Mouse (Mus musculus): ENCODE data around the gene Zbtb3.

Zbtb3 gene

GRCm38 (mm10) chr19:8839908-8840791 lies 37.8 kb downstream of the Zbtb3 start:
- DNase-seq (ENCODE audit: extremely low read depth, low read depth, low spot score): no peak

- DNase-seq (ENCODE audit: extremely low read depth, low read depth, low spot score): no peak
These were observed 38.7 kb downstream of the Zbtb3 start for GRCm38 (mm10) chr19:8841012-8841411.

- no peak for DNase-seq (ENCODE audit: extremely low read depth, low read depth, low spot score)
These were observed 40.6 kb downstream of the Zbtb3 start for GRCm38 (mm10) chr19:8842961-8843360.

- DNase-seq (ENCODE audit: extremely low read depth, low read depth, low spot score): peak; percentile 98
These were observed 42.2 kb downstream of the Zbtb3 start for GRCm38 (mm10) chr19:8844371-8845129.

GRCm38 (mm10) chr19:8848356-8848755 lies 46.0 kb downstream of the Zbtb3 start:
- no peak for DNase-seq (ENCODE audit: extremely low read depth, low read depth, low spot score)

GRCm38 (mm10) chr19:8850402-8850901 lies 48.1 kb downstream of the Zbtb3 start, which contains the start of gene Lrrn4cl:
TSS of gene Lrrn4cl (plus strand) at chr19:8850768.
- no peak for DNase-seq (ENCODE audit: extremely low read depth, low read depth, low spot score)

- no peak for DNase-seq (ENCODE audit: extremely low read depth, low read depth, low spot score)
These were observed 49.3 kb downstream of the Zbtb3 start for GRCm38 (mm10) chr19:8851639-8852038.

- no peak for DNase-seq (ENCODE audit: extremely low read depth, low read depth, low spot score)
These were observed 50.0 kb downstream of the Zbtb3 start for GRCm38 (mm10) chr19:8852236-8852928.

- DNase-seq (ENCODE audit: extremely low read depth, low read depth, low spot score): no peak
These were observed 50.8 kb downstream of the Zbtb3 start for GRCm38 (mm10) chr19:8853117-8853516.
